Mouse (Mus musculus) megakaryocyte, embryonic 14.5 days (primary cell): ENCODE measurements around the gene Fam149b.

Source experiments
- FLI1 ChIP-seq: IDR thresholded peaks from 2 replicates; pipeline ENCODE4 v1.6.1; 2012; ENCODE audit warnings: low read length, inconsistent platforms, mixed read lengths
- GATA1 ChIP-seq: IDR thresholded peaks from 3 replicates; pipeline ENCODE4 v1.6.1; 2012; ENCODE audit warnings: mixed read lengths, low read length, inconsistent platforms, borderline replicate concordance

GRCm38 (mm10) chr14:20431726-20432125, 83.8 kb downstream of the Fam149b start:
- TF ChIP-seq GATA1 (no peak), FLI1 (no peak)
